Mouse (Mus musculus) naive thymus-derived CD4-positive, alpha-beta T cell, adult 2 months (primary cell): ENCODE measurements around the gene Plpp6.

Source experiments
- DNase-seq: peaks from one replicate; pipeline ENCODE4 v3.0.0-alpha.2; 2011; ENCODE audit warnings: low read depth

The Plpp6 gene

DNA sequence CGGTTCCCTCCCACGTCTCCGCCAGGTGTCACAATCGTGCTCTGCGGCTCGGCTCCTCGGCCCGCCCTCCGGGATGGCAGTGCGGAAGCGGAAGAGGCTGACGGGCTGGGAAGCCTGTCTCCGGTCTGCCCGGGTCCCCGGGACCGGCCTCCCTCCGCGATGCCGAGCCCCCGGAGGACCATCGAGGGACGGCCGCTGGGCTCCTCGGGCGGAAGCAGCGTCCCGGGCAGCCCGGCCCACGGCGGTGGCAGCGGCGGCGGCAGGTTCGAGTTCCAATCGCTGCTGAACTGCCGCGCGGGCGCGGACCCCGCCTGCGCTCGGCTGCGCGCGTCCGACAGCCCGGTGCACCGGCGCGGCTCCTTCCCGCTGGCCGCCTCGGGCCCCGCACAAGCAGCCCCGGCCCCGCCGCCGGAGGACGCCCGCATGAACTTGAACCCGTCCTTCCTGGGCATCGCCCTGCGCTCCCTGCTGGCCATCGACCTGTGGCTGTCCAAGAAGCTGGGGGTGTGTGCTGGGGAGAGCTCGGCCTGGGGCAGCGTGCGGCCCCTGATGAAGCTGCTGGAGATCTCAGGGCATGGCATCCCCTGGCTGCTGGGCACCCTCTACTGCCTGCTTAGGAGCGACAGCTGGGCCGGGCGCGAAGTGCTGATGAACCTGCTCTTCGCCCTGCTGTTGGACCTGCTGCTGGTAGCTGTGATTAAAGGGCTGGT, at the start of gene Plpp6:
Gene Plpp6, plus strand, starts transcription at position 112 of the 710 bp plus-strand sequence.
- DNase-seq = peak; percentile 77

DNA sequence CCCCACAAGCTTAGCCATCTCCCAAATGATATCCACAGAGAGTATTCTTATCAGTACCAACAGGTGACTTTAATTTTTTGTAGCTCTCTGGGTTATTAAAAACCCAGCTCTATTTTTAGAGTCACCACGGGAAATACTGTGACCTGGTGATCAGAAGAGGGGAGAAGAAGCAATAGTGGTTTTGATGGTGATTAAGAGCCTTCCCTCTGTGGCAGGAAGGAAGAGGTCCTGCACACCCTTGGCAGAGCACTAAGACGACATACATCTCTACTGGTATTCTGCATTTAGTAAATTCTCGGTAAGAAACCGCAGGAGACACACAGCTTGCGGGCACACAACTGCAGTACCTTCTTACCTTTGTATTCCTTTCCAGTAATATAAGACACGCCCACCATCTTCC, 49.2 kb upstream of the Plpp6 start:
- peak; percentile 2 for DNase-seq

GRCm38 (mm10) chr19:28915602-28916250, 48.0 kb upstream of the Plpp6 start:
- DNase-seq = no peak

GRCm38 (mm10) chr19:28916492-28916891, 47.3 kb upstream of the Plpp6 start:
- DNase-seq = no peak

DNA sequence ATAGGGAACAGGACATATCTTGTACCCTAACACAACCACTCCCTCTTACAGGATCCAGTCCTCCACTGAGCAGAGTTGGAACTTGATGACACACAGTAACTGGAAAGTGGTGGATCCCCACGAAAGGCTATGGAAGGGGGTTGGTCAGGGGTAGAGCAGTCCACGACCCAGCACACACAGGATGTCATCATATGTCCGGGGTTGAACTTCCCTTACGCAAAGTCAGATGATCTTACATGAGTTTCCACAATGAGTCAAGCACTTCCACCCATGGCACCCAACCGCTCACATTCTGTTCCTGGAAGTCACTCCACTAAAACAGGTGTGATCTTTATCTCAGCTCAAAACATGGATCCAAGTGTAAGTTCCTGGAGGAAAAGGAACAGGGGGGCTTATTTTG, 45.9 kb upstream of the Plpp6 start:
- DNase-seq = no peak

- no peak for DNase-seq
These were observed 37.4 kb upstream of the Plpp6 start for GRCm38 (mm10) chr19:28926366-28926765.

DNA sequence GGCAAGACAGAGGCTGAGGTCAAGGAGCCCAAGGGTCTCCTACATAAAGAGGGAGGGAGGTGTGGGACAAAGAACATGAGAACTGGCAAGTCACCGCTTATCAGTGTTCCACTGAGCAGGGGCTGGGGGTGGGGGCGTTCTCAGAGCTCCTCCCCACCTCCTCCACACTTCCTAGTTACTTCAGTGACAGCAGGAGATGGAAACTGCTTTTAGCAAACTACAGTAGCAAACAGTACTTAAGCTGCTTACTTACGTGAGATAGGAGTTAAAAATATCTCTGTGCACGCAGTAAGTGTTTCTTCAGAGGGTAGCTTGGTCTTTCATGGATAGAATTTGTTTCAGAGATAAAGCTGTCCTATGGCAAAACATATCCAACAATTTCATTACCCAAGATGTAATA, 36.4 kb upstream of the Plpp6 start:
- DNase-seq = no peak

GRCm38 (mm10) chr19:28929034-28929433, 34.7 kb upstream of the Plpp6 start:
- no peak for DNase-seq

DNA sequence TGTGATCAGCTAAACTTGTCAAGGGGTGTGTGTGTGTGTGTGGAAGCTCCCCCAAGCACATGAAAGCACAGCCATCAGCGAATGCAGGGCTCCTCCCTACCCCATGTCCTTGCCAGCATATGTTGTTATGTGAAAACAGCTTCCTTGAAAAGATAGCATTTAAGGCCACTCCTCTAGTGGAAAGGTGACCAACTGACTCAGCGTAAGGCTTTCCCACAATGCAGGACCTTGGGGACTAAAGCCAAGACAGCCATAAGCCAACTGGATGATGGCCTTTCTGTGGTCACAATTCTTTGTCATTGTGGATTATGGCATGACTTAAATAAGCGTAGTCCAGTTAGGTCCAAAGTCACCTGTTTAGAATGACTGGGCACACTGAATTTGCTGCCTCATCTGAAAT, 28.9 kb upstream of the Plpp6 start:
- no peak for DNase-seq

DNA sequence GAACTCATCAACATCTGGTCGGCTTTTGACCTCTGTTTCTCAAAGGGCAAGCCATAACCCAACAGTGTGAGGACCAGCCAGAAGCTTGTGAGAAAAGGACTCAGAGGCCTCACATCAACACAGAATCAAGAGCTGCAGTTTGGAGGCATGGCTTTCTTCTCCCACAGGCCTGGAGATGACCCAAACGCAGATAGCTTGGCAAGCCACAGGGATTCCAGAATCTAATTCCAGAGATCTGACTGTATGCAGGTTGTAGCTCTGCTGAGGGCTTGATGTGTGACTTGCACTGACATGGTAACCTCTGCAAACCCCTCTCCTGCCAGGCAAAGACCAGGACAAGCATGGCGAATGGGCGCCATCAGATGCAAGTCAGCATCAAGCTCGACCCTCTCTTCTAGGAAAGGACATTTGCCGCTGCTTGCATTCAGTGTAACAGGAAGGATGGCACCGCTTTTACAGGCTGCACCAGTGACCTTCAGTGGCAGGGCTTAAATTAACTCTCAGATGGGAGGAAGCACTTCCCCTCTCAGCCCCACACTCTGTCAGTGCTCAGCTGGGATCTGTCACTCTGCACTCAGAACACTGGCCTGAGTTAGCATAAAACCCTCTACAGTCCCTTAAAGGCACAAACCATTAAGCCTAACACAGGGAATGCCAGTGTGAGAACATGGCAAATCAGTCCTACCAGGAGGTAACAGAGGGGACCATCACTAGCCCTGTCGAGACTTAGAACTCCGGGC, 23.4 kb upstream of the Plpp6 start:
- no peak for DNase-seq

DNA sequence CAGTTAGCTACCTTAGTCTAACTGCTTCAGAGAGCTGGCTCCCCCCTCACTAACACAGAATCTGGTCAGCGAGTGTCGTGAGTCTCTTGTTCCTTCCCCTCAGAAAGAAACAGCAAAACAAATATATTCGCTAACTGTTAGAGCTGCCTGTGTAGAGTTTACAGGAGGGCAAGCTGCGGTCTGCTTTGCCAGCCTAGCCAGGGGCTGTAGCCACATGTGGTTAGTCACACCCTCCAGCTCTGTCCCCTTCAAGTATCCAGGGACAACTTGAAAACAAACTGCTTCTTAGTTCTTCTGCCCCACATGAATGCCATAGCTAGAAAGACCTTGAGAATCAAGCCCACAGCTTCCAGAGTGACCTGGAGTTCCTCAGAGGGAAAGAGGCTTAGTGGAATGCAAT, 22.5 kb upstream of the Plpp6 start:
- no peak for DNase-seq

GRCm38 (mm10) chr19:28946782-28947181, 17.0 kb upstream of the Plpp6 start:
- DNase-seq = no peak

- no peak for DNase-seq
These were observed 16.4 kb upstream of the Plpp6 start for GRCm38 (mm10) chr19:28947311-28947710.

GRCm38 (mm10) chr19:28951251-28951650, 12.5 kb upstream of the Plpp6 start:
- DNase-seq = no peak

DNA sequence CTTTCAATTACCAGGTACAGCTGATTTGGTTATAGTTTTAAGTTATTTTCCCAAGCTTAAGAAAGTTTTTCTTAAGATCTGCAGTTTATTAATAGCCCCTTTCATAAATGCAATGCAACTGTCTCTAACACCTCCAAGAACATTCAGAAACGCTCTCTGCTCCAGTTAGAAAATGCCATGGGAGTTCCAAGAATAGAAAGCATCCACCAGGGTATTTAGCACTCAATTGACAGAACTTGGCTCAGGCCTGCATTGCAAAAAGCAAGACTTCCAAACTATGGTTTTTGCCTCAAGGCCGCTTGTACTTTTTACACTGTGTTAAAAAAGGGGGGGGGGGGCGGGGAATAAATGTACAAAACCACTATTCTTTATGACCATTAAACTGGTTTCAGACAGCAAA, 640 bp upstream of the Plpp6 start:
- peak; percentile 12 for DNase-seq

- no peak for DNase-seq
These were observed 276 bp upstream of the Plpp6 start for GRCm38 (mm10) chr19:28963513-28963841.

GRCm38 (mm10) chr19:28964552-28964903, 775 bp downstream of the Plpp6 start:
- DNase-seq = no peak

GRCm38 (mm10) chr19:28967652-28968051, 3.9 kb downstream of the Plpp6 start, which contains the start of gene 4430402I18Rik:
Gene 4430402I18Rik, minus strand, starts transcription at chr19:28967800.
- DNase-seq = no peak

DNA sequence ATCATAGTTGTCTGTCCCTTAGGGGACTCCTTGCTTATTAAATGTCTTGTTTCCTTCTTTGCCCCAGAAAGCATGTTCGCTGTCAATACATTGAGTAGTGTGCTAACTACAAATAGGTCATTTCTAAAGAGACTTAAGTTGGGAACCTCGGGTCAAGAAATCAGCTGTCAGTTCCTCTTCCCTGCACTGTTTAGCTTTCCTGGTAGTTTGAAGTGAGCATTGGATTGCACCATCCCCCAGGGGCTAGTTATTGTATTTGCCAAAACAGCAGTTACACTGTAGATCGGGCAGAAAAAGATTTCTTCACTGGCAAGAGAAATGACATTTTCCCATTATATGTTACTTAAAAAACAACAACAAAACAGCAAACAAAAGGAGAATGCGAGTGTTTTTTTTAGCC, 4.4 kb downstream of the Plpp6 start:
- no peak for DNase-seq

DNA sequence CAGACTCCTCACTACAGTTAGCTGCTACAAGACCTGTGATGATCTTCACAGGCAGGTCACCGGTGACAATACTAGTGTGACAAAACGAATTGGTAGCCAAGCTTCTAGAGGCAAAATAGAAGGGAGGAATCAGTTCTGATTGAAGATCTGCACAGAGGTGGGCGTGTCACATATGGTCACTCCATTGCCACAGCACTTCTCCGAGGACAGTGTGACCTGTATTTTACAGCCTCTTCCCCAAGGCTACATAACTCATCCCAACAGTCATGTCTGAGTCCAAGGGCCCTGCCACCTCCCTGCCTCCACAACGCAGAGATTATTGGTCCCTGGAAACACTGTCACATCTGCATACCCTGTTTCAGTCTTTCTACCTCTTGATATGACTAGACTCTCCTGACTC, 5.5 kb downstream of the Plpp6 start:
- DNase-seq = no peak

- DNase-seq = no peak
These were observed 6.5 kb downstream of the Plpp6 start for GRCm38 (mm10) chr19:28970251-28970650.

DNA sequence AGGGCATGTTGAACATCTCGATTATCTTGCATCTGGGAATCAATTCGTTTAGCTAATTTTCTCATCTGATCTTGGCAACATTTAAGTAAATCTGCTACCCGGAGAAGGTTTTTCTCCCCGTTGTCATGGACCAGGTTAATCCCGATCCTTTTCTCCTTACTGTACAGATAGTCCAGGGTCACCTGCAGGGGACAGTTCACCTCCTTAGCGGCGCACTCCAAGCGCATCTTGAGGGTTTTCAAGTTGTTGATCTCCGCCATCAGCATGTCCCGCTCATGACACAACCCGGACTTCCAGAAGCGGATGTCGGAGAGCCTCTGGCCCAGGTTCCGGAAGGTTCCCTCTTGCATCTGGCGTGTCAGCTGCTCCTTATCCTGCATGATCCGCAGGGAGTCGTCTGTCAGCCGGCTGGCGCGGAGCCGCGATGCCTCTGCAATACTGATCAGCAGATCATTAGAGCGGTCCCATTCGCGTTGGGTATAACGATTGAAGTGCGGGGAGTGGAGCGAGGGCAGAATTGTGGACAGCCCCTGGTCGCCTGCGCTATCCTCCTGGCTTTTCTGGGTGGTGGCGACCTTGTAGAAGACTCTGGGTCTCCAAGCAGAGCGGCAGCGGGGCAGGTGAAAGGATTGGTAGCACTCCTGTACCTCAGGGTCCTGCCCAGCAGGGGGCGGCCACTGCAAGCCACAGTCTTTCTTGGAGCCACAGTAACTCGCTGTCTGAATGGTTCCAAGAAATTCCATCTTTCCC, 11.3 kb downstream of the Plpp6 start:
- DNase-seq = peak; percentile 79

GRCm38 (mm10) chr19:28982617-28983016, 18.9 kb downstream of the Plpp6 start:
- no peak for DNase-seq
